Mouse (Mus musculus) small intestine, adult 2 months (tissue): ENCODE measurements at regions not wholly inside any gene's neighbourhood (a gene's known extent, or its start where the extent isn't known, plus 50 kb on each side); places are given as distances from the start of the nearest gene placed in this dataset.
A peak's percentile ranks its signal among the peaks of the same experiment; 100 is the strongest.

ENCODE experiments used
- H3K27ac ChIP-seq: fragments of 200-500 bp; 2 replicates; pipeline ENCODE4 v1.5.1; 2012; ENCODE audit warnings: low read depth, low read length, control low read depth, inconsistent platforms; ENCODE audit not compliant: insufficient read depth
- H3K27me3 ChIP-seq: fragments of 200-500 bp; 2 replicates; pipeline ENCODE4 v1.6.1; 2012; ENCODE audit warnings: mild to moderate bottlenecking, moderate library complexity, low read length, inconsistent platforms; ENCODE audit not compliant: control insufficient read depth, insufficient read depth
- H3K36me3 ChIP-seq: fragments of 200-500 bp; 2 replicates; pipeline ENCODE4 v1.6.1; 2012; ENCODE audit warnings: mild to moderate bottlenecking, low read length, control low read depth, inconsistent platforms; ENCODE audit not compliant: control insufficient read depth, insufficient read depth
- H3K4me1 ChIP-seq: fragments of 200-500 bp; 2 replicates; pipeline ENCODE4 v1.6.1; 2012; ENCODE audit warnings: low read length, inconsistent platforms, mixed read lengths; ENCODE audit not compliant: control insufficient read depth, insufficient read depth, insufficient read length
- H3K4me3 ChIP-seq: fragments of 200-500 bp; 2 replicates; pipeline ENCODE4 v1.5.1; 2012; ENCODE audit warnings: low read depth, mild to moderate bottlenecking, control low read depth, inconsistent platforms, low read length, moderate library complexity
- CTCF ChIP-seq: fragments of 200-500 bp; IDR thresholded peaks from 2 replicates; pipeline ENCODE4 v1.5.1; 2012; ENCODE audit warnings: low read depth, mild to moderate bottlenecking, control low read depth, inconsistent platforms, low read length, moderate library complexity, mixed read lengths; ENCODE audit not compliant: insufficient replicate concordance, insufficient read length; ENCODE audit errors: extremely low read depth
- POLR2A ChIP-seq: fragments of 200-500 bp; IDR thresholded peaks from 2 replicates; pipeline ENCODE4 v1.6.1; 2012; ENCODE audit warnings: low read depth, mild to moderate bottlenecking, control low read depth, inconsistent platforms, low read length, moderate library complexity
- WGBS: fragments of 180-500 bp; shearing (Covaris S2); methylation state at CpG from one replicate; pipeline ENCODE4 v1.1.7; 2018; 5-methylcytosine and 5-hydroxymethylcytosine counted together

- H3K4me3 ChIP-seq = no peak overlapping the region
- 72% methylated on average over 3 of the region's 3 CpGs for WGBS
- no peak overlapping the region for H3K27ac ChIP-seq
- no peaks in the 10 kb centered on the region for H3K27me3 ChIP-seq
- TF ChIP-seq CTCF (no peak), POLR2A (no peak)
- no peaks in the 10 kb centered on the region for H3K4me1 ChIP-seq
- no peaks in the 10 kb centered on the region for H3K36me3 ChIP-seq
These were observed 118.5 kb upstream of the Ccdc122 start for GRCm38 (mm10) chr14:76918091-76918490.

GRCm38 (mm10) chr14:76917139-76917929 lies 119.2 kb upstream of the Ccdc122 start:
- H3K27ac ChIP-seq = no peak overlapping the region
- H3K36me3 ChIP-seq = no peaks in the 10 kb centered on the region
- no peak overlapping the region for H3K4me3 ChIP-seq
- TF ChIP-seq POLR2A (no peak), CTCF (no peak)
- 87% methylated on average over 10 of the region's 10 CpGs for WGBS
- no peaks in the 10 kb centered on the region for H3K27me3 ChIP-seq
- no peaks in the 10 kb centered on the region for H3K4me1 ChIP-seq

GRCm38 (mm10) chr14:76913850-76914249 lies 122.7 kb upstream of the Ccdc122 start:
- Histone ChIP-seq H3K36me3 (no peaks in the 10 kb centered on the region), H3K27me3 (no peaks in the 10 kb centered on the region), H3K27ac (no peak overlapping the region), H3K4me3 (no peak overlapping the region), H3K4me1 (no peaks in the 10 kb centered on the region)
- TF ChIP-seq POLR2A (no peak), CTCF (no peak)
- 83% methylated on average over 3 of the region's 3 CpGs for WGBS

GRCm38 (mm10) chr14:76912301-76913001 lies 124.1 kb upstream of the Ccdc122 start:
- Histone ChIP-seq H3K27me3 (no peaks in the 10 kb centered on the region), H3K36me3 (no peaks in the 10 kb centered on the region), H3K4me1 (no peaks in the 10 kb centered on the region; the same call in 1 of the 2 replicates), H3K27ac (peak overlapping the region; percentile 32; the same call in 1 of the 2 replicates), H3K4me3 (no peak overlapping the region)
- no peak for TF ChIP-seq CTCF
- no peak for TF ChIP-seq POLR2A
- 52% methylated on average over 8 of the region's 8 CpGs for WGBS

- Histone ChIP-seq H3K4me3 (no peak overlapping the region), H3K27me3 (no peaks in the 10 kb centered on the region), H3K36me3 (no peaks in the 10 kb centered on the region), H3K4me1 (no peaks in the 10 kb centered on the region; the same call in 1 of the 2 replicates), H3K27ac (no peak overlapping the region)
- 88% methylated on average over 5 of the region's 5 CpGs for WGBS
- TF ChIP-seq POLR2A = no peak
- no peak for TF ChIP-seq CTCF
These were observed 125.3 kb upstream of the Ccdc122 start for GRCm38 (mm10) chr14:76911271-76911670.

GRCm38 (mm10) chr14:76910186-76910585 lies 126.4 kb upstream of the Ccdc122 start:
- TF ChIP-seq CTCF (no peak), POLR2A (no peak)
- H3K27ac ChIP-seq = no peak overlapping the region
- no peaks in the 10 kb centered on the region; the same call in 1 of the 2 replicates for H3K4me1 ChIP-seq
- no peaks in the 10 kb centered on the region for H3K27me3 ChIP-seq
- H3K4me3 ChIP-seq = no peak overlapping the region
- H3K36me3 ChIP-seq = no peaks in the 10 kb centered on the region
- WGBS = 93% methylated on average over 5 of the region's 5 CpGs

GRCm38 (mm10) chr14:76907941-76908340 lies 128.6 kb upstream of the Ccdc122 start:
- Histone ChIP-seq H3K27ac (no peak overlapping the region), H3K27me3 (no peaks in the 10 kb centered on the region), H3K4me3 (no peak overlapping the region), H3K4me1 (peaks cover 2% of the 10 kb centered on the region; the same call in 1 of the 2 replicates), H3K36me3 (no peaks in the 10 kb centered on the region)
- TF ChIP-seq POLR2A (no peak), CTCF (no peak)
- 22% methylated on average over 5 of the region's 5 CpGs for WGBS
